Mouse (Mus musculus) B cell, adult (primary cell): ENCODE measurements around the gene Irak3. TPM values are rescaled to one million over a fixed set of nuclear protein-coding genes. Genes with fewer than 3 reads are reported as not detected.

Experiments
- total RNA-seq: library from RNA; stranded (reverse); gene quantifications from 4 replicates; pipeline ENCODE4 v1.2.4, GENCODE M21; 2023; ENCODE audit not compliant: inconsistent age

The Irak3 gene
- total RNA-seq: 90.9 to 99.4 TPM (median 92.5 TPM) in 4 replicates

DNA sequence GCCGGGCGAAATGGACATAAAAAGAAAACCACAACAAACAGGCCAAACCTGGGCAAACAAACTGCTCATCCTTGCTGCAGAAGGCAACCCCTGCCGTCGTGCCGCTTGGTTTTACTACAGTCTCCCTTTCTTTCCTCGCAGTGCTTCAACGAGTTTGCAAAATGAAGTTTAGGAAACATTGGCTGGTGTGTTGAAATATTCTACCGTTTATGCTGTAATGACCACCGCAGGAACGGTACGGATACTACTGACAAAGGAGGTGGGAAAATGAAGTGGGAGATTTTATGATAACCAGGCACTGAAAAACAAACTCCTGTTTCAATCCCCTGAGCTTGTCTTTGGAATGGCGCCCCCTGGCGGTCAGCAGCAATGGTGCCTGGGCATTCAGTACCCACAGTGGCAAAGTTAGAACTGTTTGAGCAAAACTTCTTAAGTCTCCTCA, at the start of gene Irak3:
Irak3 (minus strand) TSS at position 170 of the 442 bp plus-strand sequence.

DNA sequence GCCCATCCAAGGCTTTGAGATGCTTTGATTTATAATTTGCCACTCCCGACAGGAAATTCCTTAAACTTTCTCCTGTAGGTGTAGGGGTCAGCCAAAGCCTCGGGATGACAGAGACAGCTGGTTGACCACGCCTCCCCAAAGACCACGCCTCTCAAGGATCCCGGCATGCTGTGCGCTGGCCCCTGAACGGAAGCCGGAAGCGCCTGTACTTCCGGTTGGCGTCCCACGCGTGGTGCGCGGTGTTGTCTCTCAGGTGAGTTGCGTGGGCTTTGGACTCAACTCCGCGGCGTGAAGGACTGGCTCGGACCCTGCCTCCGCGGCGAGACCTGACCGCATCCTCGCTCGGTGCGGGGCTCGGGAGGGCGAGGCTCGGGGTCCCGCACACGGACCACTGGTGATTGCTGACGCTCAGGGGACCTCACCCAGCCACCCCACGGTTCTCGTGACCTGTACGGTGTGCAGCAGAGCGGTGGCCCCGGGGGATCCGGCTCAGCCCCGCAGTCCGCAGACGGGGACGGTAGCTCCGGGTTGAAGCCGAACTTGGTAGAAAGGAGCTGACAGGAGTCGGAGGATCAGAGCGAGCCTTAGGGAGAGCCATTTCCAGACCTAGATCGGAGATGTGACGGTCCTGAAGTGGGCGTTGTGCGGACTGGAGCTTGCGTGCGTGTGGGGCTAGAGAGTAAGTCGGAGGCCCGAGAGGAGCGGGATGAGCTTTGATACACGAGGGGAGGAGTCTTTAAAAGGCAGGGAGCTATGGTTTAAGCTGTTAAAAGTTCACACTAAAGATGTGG, 25.1 kb upstream of the Irak3 start, which contains the start of gene Llph:
Llph (plus strand) TSS at position 200 of the 791 bp plus-strand sequence.

GRCm38 (mm10) chr10:120201131-120201921, 604 bp downstream of the Irak3 start, which contains the start of gene Tmbim4:
Gene Tmbim4, plus strand, starts transcription at chr10:120201590.

DNA sequence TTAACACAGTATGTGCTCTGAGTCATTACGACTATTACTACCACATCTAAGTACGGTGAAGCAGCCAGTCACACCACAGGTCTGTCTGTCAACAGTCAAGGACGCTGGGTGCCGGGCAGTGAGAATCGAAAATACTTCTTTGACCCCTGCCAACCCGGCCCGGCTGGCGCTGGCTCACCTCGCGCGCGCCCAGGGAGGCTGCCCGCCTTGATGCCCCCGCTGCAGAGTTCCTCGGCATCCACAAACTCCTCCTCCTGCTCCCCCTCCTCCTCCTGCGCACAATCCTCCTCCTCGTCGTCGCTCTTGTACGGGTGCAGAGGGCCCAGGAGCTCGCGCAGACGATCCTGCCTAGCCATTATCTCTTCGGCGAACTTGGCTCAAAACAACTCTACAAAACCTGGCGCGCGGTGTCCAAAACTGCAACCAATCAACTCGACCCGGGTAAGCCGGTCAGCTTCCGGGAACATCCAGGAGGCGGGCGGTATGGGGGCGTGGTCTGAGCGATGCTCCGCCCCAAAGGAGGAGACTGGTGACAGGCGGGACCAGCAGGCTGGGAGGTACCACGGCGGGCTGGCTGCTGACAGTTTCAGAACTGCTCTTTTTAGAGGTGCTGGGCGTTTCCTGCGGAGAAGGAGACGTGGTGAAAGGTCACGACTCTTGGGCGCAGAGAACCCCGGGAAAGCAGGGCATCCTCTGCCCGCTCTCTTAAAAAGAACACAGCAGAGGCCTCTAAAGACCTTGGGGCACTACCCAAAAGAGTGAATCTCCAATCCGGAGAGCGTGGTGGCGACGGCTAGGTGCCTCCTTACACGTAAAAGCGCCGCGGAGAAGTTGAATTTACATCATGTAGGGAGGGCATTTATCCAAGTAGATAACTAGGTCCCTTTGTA, 89.2 kb downstream of the Irak3 start, which contains the start of gene Helb:
Helb (minus strand) TSS at position 481 of the 890 bp plus-strand sequence.

Other genes starting within 250 kb of the Irak3 start
- 37.1 to 40.5 TPM (median 38.7 TPM) in 4 replicates for gene Helb, start 89.1 kb downstream of the Irak3 start, total RNA-seq
- gene Tmbim4, start 540 bp downstream of the Irak3 start, total RNA-seq: 293 to 323 TPM (median 302 TPM) in 4 replicates
- gene Llph, start 24.9 kb upstream of the Irak3 start, total RNA-seq: 43.4 to 54.5 TPM (median 46.7 TPM) in 4 replicates